Mouse (Mus musculus): Measurements from ENCODE around the gene Dhx34. TPM values are rescaled to one million over a fixed set of nuclear protein-coding genes. Genes with fewer than 3 reads are reported as not detected.
A peak's percentile ranks its signal among the peaks of the same experiment; 100 is the strongest.
"Not testable (repeated sequence)": the region's sequence is repeated elsewhere in the genome, so short reads cannot be mapped to it uniquely, and the experiment has no call there.

The Dhx34 gene
- polyA plus RNA-seq (2016; fragmentation: Nextera tagmentation; extraction: Ambion mirVana): 19.8 and 20.0 TPM in 2 replicates

GRCm38 (mm10) chr7:16221582-16222272 lies at the start of gene Dhx34:
Dhx34 (minus strand) TSS chr7:16222037.
- Histone ChIP-seq H3K27me3 (ENCODE audit: low read depth, poor library complexity, severe bottlenecking) (no peaks in the 10 kb centered on the region), H3K27ac (peak within 1 kb of the TSS; percentile 94), H3K9me3 (replicated peaks) (no peaks in the 10 kb centered on the region), H3K4me1 (peaks cover 10% of the 10 kb centered on the region), H3K4me3 (peak within 1 kb of the TSS; percentile 78), H3K36me3 (peaks cover 25% of the 10 kb centered on the region)
- 2% methylated on average over 34 of the region's 34 CpGs for WGBS
- peak; percentile 99 for DNase-seq (ENCODE audit: low spot score)

DNA sequence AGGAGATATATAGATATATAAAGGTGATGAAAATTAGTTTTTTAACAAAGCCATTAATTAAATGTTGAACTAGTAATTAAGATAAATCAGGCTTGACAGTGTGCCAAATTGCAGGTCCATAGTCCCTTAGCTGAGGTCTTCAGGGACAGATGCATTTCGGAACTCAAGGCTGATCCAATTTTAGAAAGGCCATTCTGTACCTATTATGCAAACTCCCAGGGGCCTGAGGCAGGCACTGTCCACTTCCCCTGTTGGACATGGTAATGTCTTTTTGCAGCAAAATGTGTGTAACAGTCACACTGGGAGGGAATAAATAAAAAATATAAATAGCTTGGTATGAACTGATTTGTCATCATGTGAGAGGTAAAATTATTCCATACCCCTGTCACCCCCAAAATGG lies 49.3 kb upstream of the Dhx34 start:
- Histone ChIP-seq H3K27ac (no peak overlapping the region), H3K27me3 (ENCODE audit: low read depth, poor library complexity, severe bottlenecking) (no peaks in the 10 kb centered on the region; the same call in 1 of the 2 replicates), H3K4me3 (no peak overlapping the region), H3K36me3 (peaks cover 13% of the 10 kb centered on the region), H3K9me3 (replicated peaks) (no peaks in the 10 kb centered on the region), H3K4me1 (peaks cover 36% of the 10 kb centered on the region)
- 78% methylated on average over 1 of the region's 1 CpGs for WGBS
- no peak for DNase-seq (ENCODE audit: low spot score)

- H3K36me3 ChIP-seq: not testable (repeated sequence)
Observed at GRCm38 (mm10) chr7:16266593-16266992, 44.8 kb upstream of the Dhx34 start.

GRCm38 (mm10) chr7:16265856-16266255 lies 44.0 kb upstream of the Dhx34 start:
- no peak overlapping the region for H3K4me3 ChIP-seq
- 90% methylated on average over 11 of the region's 11 CpGs for WGBS
- DNase-seq (ENCODE audit: low spot score): no peak

More at GRCm38 (mm10) chr7:16266593-16266992, 44.8 kb upstream of the Dhx34 start:
- H3K27me3 ChIP-seq (ENCODE audit: low read depth, poor library complexity, severe bottlenecking); H3K4me3 ChIP-seq; H3K27ac ChIP-seq; H3K9me3 ChIP-seq (replicated peaks); DNase-seq (ENCODE audit: low spot score); H3K4me1 ChIP-seq: not testable (repeated sequence)
- whole genome bisulfite sequencing: 89% methylated on average over 7 of the region's 7 CpGs

DNA sequence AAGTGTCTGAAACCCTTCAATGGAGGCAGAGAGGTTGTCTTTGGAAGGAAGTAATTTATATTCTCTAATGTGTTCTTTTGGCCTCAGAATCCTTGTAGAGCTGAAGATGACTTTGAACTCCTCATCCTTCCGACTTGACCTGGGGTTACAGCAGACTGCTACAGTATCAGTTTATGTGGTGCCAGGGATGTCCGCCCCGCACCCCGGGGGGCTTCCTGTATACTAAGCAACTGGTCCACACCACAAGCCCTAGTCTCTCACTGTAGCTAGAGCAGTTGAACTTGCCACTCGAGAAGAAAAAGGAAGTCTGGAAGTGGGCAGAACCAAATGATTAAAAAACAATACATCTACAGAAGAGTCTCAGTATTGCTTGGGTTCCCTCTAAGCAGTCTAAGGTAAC lies 42.0 kb upstream of the Dhx34 start:
- H3K36me3 ChIP-seq: no peaks in the 10 kb centered on the region
- H3K27me3 ChIP-seq (ENCODE audit: low read depth, poor library complexity, severe bottlenecking): no peaks in the 10 kb centered on the region
- no peak overlapping the region for H3K4me3 ChIP-seq
- no peak for DNase-seq (ENCODE audit: low spot score)
- no peaks in the 10 kb centered on the region for H3K4me1 ChIP-seq
- WGBS: 88% methylated on average over 5 of the region's 5 CpGs
- 0 out of 2 replicates have a peak, but pooled peaks cover 5% of the 10 kb centered on the region for H3K9me3 ChIP-seq (replicated peaks)
- no peak overlapping the region for H3K27ac ChIP-seq

More at GRCm38 (mm10) chr7:16265856-16266255, 44.0 kb upstream of the Dhx34 start:
- no peaks in the 10 kb centered on the region for H3K36me3 ChIP-seq
- H3K9me3 ChIP-seq (replicated peaks): 0 out of 2 replicates have a peak, but pooled peaks cover 5% of the 10 kb centered on the region
- no peaks in the 10 kb centered on the region for H3K4me1 ChIP-seq
- no peak overlapping the region for H3K27ac ChIP-seq
- no peaks in the 10 kb centered on the region for H3K27me3 ChIP-seq (ENCODE audit: low read depth, poor library complexity, severe bottlenecking)

- Histone ChIP-seq H3K4me1 (no peaks in the 10 kb centered on the region), H3K27ac (no peak overlapping the region), H3K9me3 (replicated peaks) (0 out of 2 replicates have a peak, but pooled peaks cover 5% of the 10 kb centered on the region), H3K27me3 (ENCODE audit: low read depth, poor library complexity, severe bottlenecking) (no peaks in the 10 kb centered on the region), H3K4me3 (no peak overlapping the region), H3K36me3 (no peaks in the 10 kb centered on the region)
- peak; percentile 72 for DNase-seq (ENCODE audit: low spot score)
- WGBS: 31% methylated on average over 8 of the region's 8 CpGs
Observed at GRCm38 (mm10) chr7:16263015-16263787, 41.4 kb upstream of the Dhx34 start.

GRCm38 (mm10) chr7:16261097-16261496 lies 39.3 kb upstream of the Dhx34 start:
- 0 out of 2 replicates have a peak, but pooled peaks cover 5% of the 10 kb centered on the region for H3K9me3 ChIP-seq (replicated peaks)
- DNase-seq (ENCODE audit: low spot score): no peak
- no peaks in the 10 kb centered on the region for H3K36me3 ChIP-seq
- no peak overlapping the region for H3K27ac ChIP-seq
- 72% methylated on average over 1 of the region's 1 CpGs for WGBS
- H3K27me3 ChIP-seq (ENCODE audit: low read depth, poor library complexity, severe bottlenecking): no peaks in the 10 kb centered on the region
- H3K4me1 ChIP-seq: no peaks in the 10 kb centered on the region
- H3K4me3 ChIP-seq: no peak overlapping the region

DNA sequence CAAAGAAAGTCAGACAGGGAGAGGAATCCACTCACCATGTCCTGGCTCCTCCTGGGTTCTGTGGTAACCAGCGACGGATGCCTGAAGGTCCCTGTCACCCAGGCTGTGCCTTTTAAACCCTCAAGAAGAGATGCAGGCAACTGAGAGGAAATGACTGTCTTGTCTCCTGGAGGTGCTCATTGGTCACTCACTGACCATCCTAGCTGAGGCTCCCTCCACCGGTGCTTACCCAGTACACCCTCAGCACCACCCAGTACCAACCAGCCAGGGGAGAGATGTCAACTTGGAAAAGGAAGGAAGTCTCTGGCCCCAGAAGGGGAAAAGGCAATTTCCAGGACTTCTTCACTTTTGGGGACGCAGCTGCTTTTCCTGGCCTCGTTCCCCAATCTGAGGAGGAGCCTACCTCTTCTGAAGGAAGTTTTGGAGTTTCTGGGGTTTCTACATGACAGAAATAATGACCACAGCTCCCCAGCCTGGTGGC lies 37.3 kb upstream of the Dhx34 start, which contains the start of gene C5ar1:
TSS of gene C5ar1 (minus strand) at position 431 of the 481 bp plus-strand sequence.
- Histone ChIP-seq H3K27me3 (ENCODE audit: low read depth, poor library complexity, severe bottlenecking) (no peaks in the 10 kb centered on the region), H3K4me1 (no peaks in the 10 kb centered on the region), H3K4me3 (no peak within 1 kb of the TSS), H3K27ac (no peak within 1 kb of the TSS), H3K36me3 (no peaks in the 10 kb centered on the region), H3K9me3 (replicated peaks) (no peaks in the 10 kb centered on the region)
- WGBS: 89% methylated on average over 5 of the region's 5 CpGs
- DNase-seq (ENCODE audit: low spot score): no peak

DNA sequence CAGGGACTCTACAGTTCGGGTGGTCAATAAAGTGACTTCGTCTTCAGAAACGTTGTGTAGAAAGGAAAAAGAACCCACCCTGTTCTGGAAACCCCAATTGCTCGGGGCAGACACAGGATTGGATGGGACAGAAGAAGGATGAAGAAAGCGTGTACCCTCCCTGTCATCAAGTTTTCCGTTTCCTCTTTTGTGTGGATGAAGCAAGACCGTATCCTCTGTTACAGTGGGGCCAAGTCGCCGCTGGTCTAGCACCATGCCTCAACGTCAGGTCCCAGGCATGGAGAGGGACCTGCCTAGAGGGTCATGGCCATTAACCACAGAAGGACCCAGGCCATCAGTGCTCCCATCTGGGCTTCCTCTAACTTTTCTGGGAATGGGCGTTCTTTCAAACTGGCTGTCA lies 36.0 kb upstream of the Dhx34 start:
- 88% methylated on average over 11 of the region's 11 CpGs for WGBS
- Histone ChIP-seq H3K36me3 (no peaks in the 10 kb centered on the region), H3K9me3 (replicated peaks) (no peaks in the 10 kb centered on the region), H3K4me3 (no peak overlapping the region), H3K27ac (no peak overlapping the region), H3K4me1 (no peaks in the 10 kb centered on the region), H3K27me3 (ENCODE audit: low read depth, poor library complexity, severe bottlenecking) (no peaks in the 10 kb centered on the region)
- no peak for DNase-seq (ENCODE audit: low spot score)

GRCm38 (mm10) chr7:16255963-16256362 lies 34.1 kb upstream of the Dhx34 start:
- H3K4me1 ChIP-seq; H3K9me3 ChIP-seq (replicated peaks); H3K27ac ChIP-seq; H3K36me3 ChIP-seq; H3K27me3 ChIP-seq (ENCODE audit: low read depth, poor library complexity, severe bottlenecking); DNase-seq (ENCODE audit: low spot score); H3K4me3 ChIP-seq: not testable (repeated sequence)
- 87% methylated on average over 4 of the region's 4 CpGs for WGBS

DNA sequence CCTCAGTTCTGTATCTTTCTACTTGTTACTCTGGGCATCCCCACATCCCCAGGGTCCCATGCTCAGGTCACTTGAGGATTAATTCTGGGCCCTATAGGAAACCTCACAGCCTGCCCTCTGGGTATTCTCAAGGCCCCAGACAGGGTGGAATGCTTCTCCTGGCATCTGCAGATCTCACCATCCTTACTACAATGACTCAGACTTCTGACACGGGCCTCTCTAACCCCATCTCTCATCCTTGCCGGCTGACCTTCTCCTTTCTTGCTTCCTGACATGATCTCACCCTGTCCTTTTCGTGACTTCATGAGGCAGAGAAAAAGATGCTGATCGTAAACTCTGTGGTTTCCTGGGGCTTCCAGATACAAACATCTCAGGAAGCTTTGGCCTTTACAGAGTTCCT lies 32.4 kb upstream of the Dhx34 start:
- WGBS: 66% methylated on average over 4 of the region's 4 CpGs
- no peaks in the 10 kb centered on the region for H3K27me3 ChIP-seq (ENCODE audit: low read depth, poor library complexity, severe bottlenecking)
- H3K4me1 ChIP-seq: no peaks in the 10 kb centered on the region
- no peaks in the 10 kb centered on the region for H3K36me3 ChIP-seq
- no peaks in the 10 kb centered on the region for H3K9me3 ChIP-seq (replicated peaks)
- H3K4me3 ChIP-seq: no peak overlapping the region
- DNase-seq (ENCODE audit: low spot score): no peak
- no peak overlapping the region for H3K27ac ChIP-seq

DNA sequence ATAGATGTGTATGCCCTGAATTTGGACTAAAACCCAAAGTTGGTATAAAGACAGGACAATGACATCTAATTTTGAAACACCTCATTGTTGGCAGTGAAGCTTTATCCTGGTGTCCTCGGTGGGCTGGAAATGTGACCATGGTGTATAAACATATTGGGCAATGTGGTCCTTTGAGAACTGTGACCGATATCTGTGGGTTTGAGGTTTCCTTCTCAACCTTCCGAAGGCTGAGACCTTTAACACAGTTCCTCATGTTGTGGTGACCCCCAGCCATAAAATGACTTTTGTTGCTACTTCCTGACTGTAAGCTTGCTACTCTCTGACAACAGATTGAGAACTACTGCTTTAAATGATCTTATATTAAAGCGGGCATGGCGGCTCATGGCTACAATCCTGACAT lies 28.9 kb upstream of the Dhx34 start:
- Histone ChIP-seq H3K27ac (no peak overlapping the region), H3K36me3 (no peaks in the 10 kb centered on the region), H3K4me3 (no peak overlapping the region), H3K4me1 (no peaks in the 10 kb centered on the region), H3K27me3 (ENCODE audit: low read depth, poor library complexity, severe bottlenecking) (no peaks in the 10 kb centered on the region), H3K9me3 (replicated peaks) (no peaks in the 10 kb centered on the region)
- no peak for DNase-seq (ENCODE audit: low spot score)
- WGBS: 93% methylated on average over 5 of the region's 5 CpGs

DNA sequence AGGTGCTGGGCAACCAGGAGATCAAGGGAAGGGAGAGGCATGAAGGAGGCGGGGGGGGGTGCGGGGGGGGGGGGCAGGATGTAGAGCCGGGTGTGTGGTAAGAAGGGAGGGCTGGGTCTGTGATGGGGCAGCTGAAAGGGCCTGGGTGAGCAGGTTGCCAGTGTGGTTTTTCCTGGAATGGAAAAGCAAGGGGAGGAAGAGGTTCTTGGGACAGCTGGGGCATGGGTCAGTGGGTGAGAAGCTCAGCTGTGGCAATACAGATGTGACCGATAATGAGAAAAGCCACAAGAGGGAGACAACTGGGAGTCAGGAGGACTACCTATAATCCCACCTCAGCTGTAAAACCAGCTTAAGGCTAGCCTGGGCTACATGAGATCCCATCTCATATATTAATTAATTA lies 24.1 kb upstream of the Dhx34 start:
- Histone ChIP-seq H3K36me3 (no peaks in the 10 kb centered on the region), H3K4me1 (no peaks in the 10 kb centered on the region), H3K9me3 (replicated peaks) (no peaks in the 10 kb centered on the region), H3K4me3 (no peak overlapping the region), H3K27ac (no peak overlapping the region), H3K27me3 (ENCODE audit: low read depth, poor library complexity, severe bottlenecking) (no peaks in the 10 kb centered on the region)
- no peak for DNase-seq (ENCODE audit: low spot score)
- WGBS: 70% methylated on average over 1 of the region's 4 CpGs
